Mouse (Mus musculus) intestine, postnatal 0 days (tissue): ENCODE measurements around the gene Zfp672. TPM values are rescaled to one million over a fixed set of nuclear protein-coding genes. Genes with fewer than 3 reads are reported as not detected.

Experiments
- ATAC-seq: fragments of 200-750 bp; cut with Nextera tagmentation; 2 replicates; pipeline ENCODE4 v1.8.0; 2017; ENCODE audit warnings: mild to moderate bottlenecking, moderate TSS enrichment, moderate library complexity
- H3K27ac ChIP-seq: fragments of 300-500 bp; sonication (generic); 2 replicates; pipeline ENCODE4 v1.5.1; 2014; ENCODE audit warnings: mild to moderate bottlenecking, low read depth, low read length, moderate library complexity
- H3K27me3 ChIP-seq: fragments of 300-500 bp; sonication (generic); replicated peaks from 2 replicates; pipeline ENCODE4 v1.6.1; 2014; ENCODE audit warnings: low read length, mixed read lengths; ENCODE audit not compliant: control insufficient read depth, insufficient read depth
- H3K36me3 ChIP-seq: fragments of 300-500 bp; sonication (generic); 2 replicates; pipeline ENCODE4 v1.6.1; 2014; ENCODE audit warnings: mild to moderate bottlenecking, moderate library complexity; ENCODE audit not compliant: control insufficient read depth, insufficient read depth
- H3K4me1 ChIP-seq: fragments of 300-500 bp; sonication (generic); replicated peaks from 2 replicates; pipeline ENCODE4 v1.6.1; 2014; ENCODE audit warnings: antibody characterized with exemption, low read length, mixed read lengths; ENCODE audit not compliant: control insufficient read depth, insufficient read depth
- H3K4me2 ChIP-seq: fragments of 300-500 bp; sonication (generic); replicated peaks from 2 replicates; pipeline ENCODE4 v1.6.1; 2014; ENCODE audit warnings: low read depth, mild to moderate bottlenecking, moderate library complexity
- H3K4me3 ChIP-seq: fragments of 300-500 bp; sonication (generic); 2 replicates; pipeline ENCODE4 v1.5.1; 2014; ENCODE audit warnings: low read depth, low read length
- H3K9ac ChIP-seq: fragments of 300-500 bp; sonication (generic); 2 replicates; pipeline ENCODE4 v1.6.1; 2014; ENCODE audit warnings: mild to moderate bottlenecking, low read depth, low read length
- H3K9me3 ChIP-seq: fragments of 300-500 bp; sonication (generic); 2 replicates; pipeline ENCODE4 v1.6.1; 2016; ENCODE audit warnings: mixed run types; ENCODE audit not compliant: control insufficient read depth
- CTCF ChIP-seq: sonication (generic); IDR thresholded peaks from 2 replicates; pipeline ENCODE4 v1.5.1; 2016; ENCODE audit warnings: low read depth, mild to moderate bottlenecking, control low read depth, antibody characterized with exemption, moderate library complexity
- WGBS: fragments of 180-500 bp; shearing (Covaris S2); extraction: QIAGEN DNeasy Blood & Tissue Kit; methylation state at CpG from one replicate; pipeline ENCODE4 v1.1.7; 2014; 5-methylcytosine and 5-hydroxymethylcytosine counted together
- polyA plus RNA-seq: library from polyadenylated mRNA; unstranded; fragments of >200 nt; fragmentation: Nextera tagmentation; extraction: Ambion mirVana; gene quantifications from 2 replicates; pipeline ENCODE4 v1.2.1, GENCODE M21; 2015

Zfp672 gene
- polyA plus RNA-seq, 1 experiment from 2014 or later = 33.8 TPM

DNA sequence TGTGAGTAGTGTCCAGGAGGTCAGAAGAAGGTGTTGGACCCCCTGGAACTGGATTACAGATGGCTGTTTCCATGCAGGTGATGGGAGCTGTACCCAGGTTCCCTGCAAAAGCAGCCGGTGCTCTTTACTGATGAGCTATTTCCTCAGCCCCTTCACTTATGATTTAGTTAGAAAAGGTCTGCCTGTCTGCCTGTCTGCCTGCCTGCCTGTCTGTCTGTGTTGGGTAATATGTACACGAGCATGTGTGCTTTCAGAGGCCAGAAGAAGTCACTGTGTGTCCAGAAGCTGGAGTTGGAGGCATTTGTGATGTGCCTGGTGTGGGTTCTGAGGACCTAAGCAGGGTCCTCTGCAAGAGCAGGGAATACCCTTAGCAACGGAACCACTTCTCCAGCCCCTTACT is 23.6 kb upstream of the Zfp672 start:
- 40% methylated on average over 3 of the region's 3 CpGs for WGBS

DNA sequence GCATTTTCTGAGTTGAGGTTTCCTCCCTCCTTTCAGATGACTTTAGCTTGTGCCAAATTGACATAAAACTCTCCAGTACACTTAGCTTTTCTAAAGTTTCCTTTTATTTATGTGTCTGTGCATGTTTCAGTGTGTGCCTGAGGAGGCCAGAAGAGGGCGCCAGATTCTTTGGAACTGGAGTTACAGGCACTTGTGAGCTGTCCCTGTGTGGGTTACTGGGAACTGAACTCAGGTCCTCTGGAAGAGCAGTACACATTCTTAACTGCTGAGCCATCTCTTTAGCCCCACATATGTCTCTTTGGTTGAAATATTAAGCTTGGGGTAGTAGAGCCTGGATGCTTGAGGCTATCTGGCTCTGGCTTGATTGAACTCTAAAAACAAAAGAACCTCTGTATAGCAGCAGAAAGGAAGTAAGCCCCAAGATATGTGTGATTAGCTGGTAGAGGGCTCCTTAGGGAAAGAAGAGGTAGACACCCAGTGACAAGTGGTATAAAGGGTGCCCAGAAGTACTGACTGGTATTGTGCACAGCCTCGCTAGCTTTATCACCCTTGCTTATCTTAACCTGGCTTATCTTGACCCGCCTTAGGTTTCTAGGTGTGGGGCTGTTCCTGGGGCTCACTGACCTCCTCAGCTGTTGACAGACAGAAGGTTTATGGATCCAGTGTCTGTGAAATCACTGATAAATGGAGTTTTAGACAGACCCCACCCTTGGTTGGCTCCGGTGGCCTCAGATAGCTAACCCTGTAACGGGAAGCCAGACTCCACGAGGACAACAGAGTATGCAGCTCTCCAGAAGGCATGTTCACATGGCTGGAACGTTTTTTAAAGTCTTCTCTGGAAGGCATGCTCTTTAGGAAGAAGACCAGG is 22.8 kb upstream of the Zfp672 start:
- peak; percentile 75 for ATAC-seq
- WGBS = 21% methylated on average over 7 of the region's 7 CpGs
- H3K4me3 ChIP-seq = no peak overlapping the region

More for the DNA sequence above, 23.6 kb upstream of the Zfp672 start:
- H3K4me2 ChIP-seq = peak overlapping the region; percentile 14; the same call in 1 of the 2 replicates
- H3K27me3 ChIP-seq = no peaks in the 10 kb centered on the region
- H3K36me3 ChIP-seq = no peaks in the 10 kb centered on the region
- no peak overlapping the region for H3K4me3 ChIP-seq
- no peak overlapping the region for H3K27ac ChIP-seq
- no peak for ATAC-seq
- TF ChIP-seq CTCF = no peak
- H3K4me1 ChIP-seq = peaks cover 10% of the 10 kb centered on the region
- H3K9me3 ChIP-seq = no peaks in the 10 kb centered on the region
- no peak overlapping the region for H3K9ac ChIP-seq

DNA sequence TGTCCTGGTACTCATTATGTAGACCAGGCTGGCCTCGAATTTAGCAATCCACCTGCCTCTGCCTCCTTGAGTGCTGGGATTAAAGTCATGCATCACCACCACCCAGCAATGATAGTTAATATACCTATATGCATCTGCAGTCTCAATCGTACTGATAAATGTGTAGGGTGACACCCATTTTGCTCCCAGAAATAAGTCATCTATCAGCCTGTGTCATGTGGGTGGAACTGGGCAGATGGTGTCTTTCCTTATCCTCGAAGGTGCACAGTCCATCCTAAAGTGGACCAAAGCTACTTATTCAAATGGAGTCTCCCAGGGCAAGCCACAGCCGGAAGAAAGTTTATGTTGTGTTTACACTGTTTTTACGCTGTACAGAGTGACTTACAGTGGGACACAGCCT is 21.0 kb upstream of the Zfp672 start:
- H3K4me3 ChIP-seq = no peak overlapping the region
- no peak for TF ChIP-seq CTCF
- peaks cover 4% of the 10 kb centered on the region; the same call in 1 of the 2 replicates for H3K4me1 ChIP-seq
- H3K9ac ChIP-seq = no peak overlapping the region
- ATAC-seq = no peak
- H3K4me2 ChIP-seq = no peak overlapping the region
- H3K27ac ChIP-seq = no peak overlapping the region
- WGBS = 53% methylated on average over 5 of the region's 5 CpGs
- H3K9me3 ChIP-seq = no peaks in the 10 kb centered on the region
- no peaks in the 10 kb centered on the region for H3K27me3 ChIP-seq
- H3K36me3 ChIP-seq = peaks cover 12% of the 10 kb centered on the region

More for the DNA sequence above, 22.8 kb upstream of the Zfp672 start:
- Histone ChIP-seq H3K4me2 (peak overlapping the region; percentile 14; the same call in 1 of the 2 replicates), H3K9ac (no peak overlapping the region), H3K27ac (no peak overlapping the region), H3K4me1 (peaks cover 8% of the 10 kb centered on the region), H3K36me3 (no peaks in the 10 kb centered on the region), H3K9me3 (no peaks in the 10 kb centered on the region), H3K27me3 (no peaks in the 10 kb centered on the region)
- peak; percentile 76 for TF ChIP-seq CTCF

DNA sequence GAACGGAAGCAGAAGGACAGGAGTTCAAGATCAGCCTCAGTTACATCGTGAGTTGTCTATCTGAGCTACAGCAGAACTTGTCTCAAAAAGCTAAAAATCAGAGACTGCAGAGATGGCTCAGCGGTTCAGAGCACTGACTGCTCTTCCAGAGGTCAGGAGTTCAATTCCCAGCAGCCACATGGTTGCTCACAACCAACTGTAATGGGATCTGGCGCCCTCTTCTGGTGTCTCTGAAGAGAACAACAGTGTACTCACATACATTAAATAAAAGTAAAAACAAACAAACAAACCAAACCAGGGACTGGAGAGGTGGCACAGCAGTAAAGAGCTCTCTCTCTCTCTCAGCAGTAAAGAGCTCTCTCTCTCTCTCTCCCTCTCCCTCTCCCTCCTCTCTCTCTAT is 20.5 kb upstream of the Zfp672 start:
- Histone ChIP-seq H3K27me3 (no peaks in the 10 kb centered on the region), H3K4me3 (no peak overlapping the region), H3K9ac (no peak overlapping the region), H3K4me2 (no peak overlapping the region), H3K27ac (no peak overlapping the region), H3K9me3 (no peaks in the 10 kb centered on the region), H3K4me1 (peaks cover 4% of the 10 kb centered on the region; the same call in 1 of the 2 replicates), H3K36me3 (peaks cover 17% of the 10 kb centered on the region)
- WGBS = 75% methylated on average over 4 of the region's 4 CpGs
- peak; percentile 46 for TF ChIP-seq CTCF
- ATAC-seq = no peak

DNA sequence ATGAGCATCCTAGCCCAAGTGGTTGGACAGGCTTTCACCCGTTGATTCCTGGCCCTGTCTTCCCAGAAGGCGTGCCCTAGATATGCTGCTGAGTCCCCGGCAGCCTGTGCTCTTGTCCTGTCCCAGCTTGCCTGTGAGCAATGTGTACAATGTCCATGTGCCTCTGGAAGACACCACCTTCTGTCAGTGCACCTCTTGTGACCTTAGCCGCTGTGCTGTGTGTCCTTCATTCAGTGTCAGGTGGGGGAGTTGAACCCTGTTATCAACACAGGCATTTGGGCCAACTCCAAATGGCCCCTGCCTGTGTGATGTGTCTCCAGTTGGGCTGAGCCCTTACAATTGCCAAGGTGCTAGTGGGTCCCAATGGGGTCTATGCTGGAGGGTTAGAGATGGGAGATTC is 16.6 kb upstream of the Zfp672 start:
- H3K9ac ChIP-seq = no peak overlapping the region
- no peak overlapping the region for H3K27ac ChIP-seq
- H3K9me3 ChIP-seq = no peaks in the 10 kb centered on the region
- H3K27me3 ChIP-seq = no peaks in the 10 kb centered on the region
- TF ChIP-seq CTCF = no peak
- no peak overlapping the region for H3K4me3 ChIP-seq
- no peak for ATAC-seq
- H3K36me3 ChIP-seq = peaks cover 41% of the 10 kb centered on the region
- no peak overlapping the region for H3K4me2 ChIP-seq
- H3K4me1 ChIP-seq = no peaks in the 10 kb centered on the region
- WGBS = 74% methylated on average over 4 of the region's 4 CpGs

DNA sequence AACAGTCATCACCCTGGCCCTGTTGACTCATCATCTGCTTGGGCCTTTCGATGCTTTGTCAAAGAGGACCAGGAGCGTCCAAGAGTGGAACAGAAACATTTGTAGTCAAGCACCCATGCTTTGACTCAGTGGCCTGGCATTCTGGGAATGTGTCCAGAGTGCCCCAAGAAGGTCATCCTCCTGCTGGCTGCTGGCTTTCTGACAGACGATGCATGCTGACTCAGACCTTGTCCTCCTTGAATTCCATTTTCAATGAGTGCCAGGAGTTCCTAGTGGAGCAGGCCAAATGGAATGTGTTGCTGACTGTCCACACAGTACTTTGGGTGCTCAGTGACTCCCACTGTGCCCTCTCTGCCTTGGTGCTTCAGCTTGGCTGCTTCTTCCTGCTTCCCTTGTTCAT is 4.6 kb upstream of the Zfp672 start:
- H3K4me1 ChIP-seq = peaks cover 10% of the 10 kb centered on the region; the same call in 1 of the 2 replicates
- H3K9ac ChIP-seq = no peak overlapping the region
- no peak overlapping the region for H3K4me3 ChIP-seq
- 76% methylated on average over 3 of the region's 3 CpGs for WGBS
- H3K27me3 ChIP-seq = no peaks in the 10 kb centered on the region
- H3K4me2 ChIP-seq = no peak overlapping the region
- TF ChIP-seq CTCF = no peak
- no peaks in the 10 kb centered on the region for H3K9me3 ChIP-seq
- no peak for ATAC-seq
- H3K27ac ChIP-seq = no peak overlapping the region
- peaks cover 35% of the 10 kb centered on the region for H3K36me3 ChIP-seq
